Mouse (Mus musculus) layer of hippocampus, postnatal 10 days (tissue): ENCODE measurements at regions not wholly inside any gene's neighbourhood (a gene's known extent, or its start where the extent isn't known, plus 50 kb on each side); places are given as distances from the start of the nearest gene placed in this dataset.

Experiments used
- DNase-seq, 2 experiments: peaks; one replicate each; pipeline ENCODE4 v3.0.0; 2021; ENCODE audit warnings: low spot score in 2 of 2

GRCm38 (mm10) chr10:111779956-111780355, 192.5 kb upstream of the Krr1 start:
- DNase-seq: no peak

GRCm38 (mm10) chr10:111782195-111782810, 190.2 kb upstream of the Krr1 start:
- no peak for DNase-seq

- no peak for DNase-seq
These were observed 189.0 kb upstream of the Krr1 start for GRCm38 (mm10) chr10:111783496-111783895.

- no peak for DNase-seq
These were observed 188.2 kb upstream of the Krr1 start for GRCm38 (mm10) chr10:111784065-111784853.

GRCm38 (mm10) chr10:111787175-111787574, 185.3 kb upstream of the Krr1 start:
- DNase-seq: no peak

GRCm38 (mm10) chr10:111789264-111789663, 183.2 kb upstream of the Krr1 start:
- no peak for DNase-seq

- DNase-seq: no peak
These were observed 181.6 kb upstream of the Krr1 start for GRCm38 (mm10) chr10:111790911-111791310.

GRCm38 (mm10) chr10:111795056-111795455, 177.4 kb upstream of the Krr1 start:
- no peak for DNase-seq

- no peak for DNase-seq
These were observed 176.7 kb upstream of the Krr1 start for GRCm38 (mm10) chr10:111795756-111796155.

GRCm38 (mm10) chr10:111798851-111799281, 173.6 kb upstream of the Krr1 start:
- no peak for DNase-seq

GRCm38 (mm10) chr10:111799850-111800589, 172.4 kb upstream of the Krr1 start:
- no peak for DNase-seq

GRCm38 (mm10) chr10:111800590-111800935, 171.9 kb upstream of the Krr1 start:
- no peak for DNase-seq

- DNase-seq: no peak
These were observed 171.3 kb upstream of the Krr1 start for GRCm38 (mm10) chr10:111801021-111801793.

GRCm38 (mm10) chr10:111801794-111802359, 170.6 kb upstream of the Krr1 start:
- no peak for DNase-seq

- DNase-seq: no peak
These were observed 166.1 kb upstream of the Krr1 start for GRCm38 (mm10) chr10:111806333-111806732.

GRCm38 (mm10) chr10:111806916-111807315, 165.5 kb upstream of the Krr1 start:
- no peak for DNase-seq

- DNase-seq: no peak
These were observed 158.7 kb upstream of the Krr1 start for GRCm38 (mm10) chr10:111813736-111814135.

- no peak for DNase-seq
These were observed 157.8 kb upstream of the Krr1 start for GRCm38 (mm10) chr10:111814648-111815047.

- no peak for DNase-seq
These were observed 157.3 kb upstream of the Krr1 start for GRCm38 (mm10) chr10:111815160-111815559.

GRCm38 (mm10) chr10:111815821-111816599, 156.5 kb upstream of the Krr1 start:
- peak in 1 of 2 experiments; percentile 14 for DNase-seq
